Mouse (Mus musculus) stomach, embryonic 14.5 days (tissue): Measurements from ENCODE around the gene Oaz3. TPM values are rescaled to one million over a fixed set of nuclear protein-coding genes. Genes with fewer than 3 reads are reported as not detected.

ENCODE experiments used
- ATAC-seq: fragments of 200-750 bp; cut with Nextera tagmentation; 2 replicates; pipeline ENCODE4 v1.8.0; 2017; ENCODE audit warnings: low read depth, moderate TSS enrichment; ENCODE audit not compliant: insufficient number of reproducible peaks, insufficient read depth, low FRiP score
- H3K27ac ChIP-seq: fragments of 300-500 bp; sonication (generic); 2 replicates; pipeline ENCODE4 v1.5.1; 2014; ENCODE audit warnings: mild to moderate bottlenecking, low read length, moderate library complexity, mixed read lengths
- H3K27me3 ChIP-seq: fragments of 300-500 bp; sonication (generic); 2 replicates; pipeline ENCODE4 v1.6.1; 2014; ENCODE audit warnings: low read length, control low read depth, mixed read lengths; ENCODE audit not compliant: control insufficient read depth, insufficient read depth
- H3K36me3 ChIP-seq: fragments of 300-500 bp; sonication (generic); 2 replicates; pipeline ENCODE4 v1.6.1; 2014; ENCODE audit warnings: mild to moderate bottlenecking, control low read depth, low read length, moderate library complexity, mixed read lengths; ENCODE audit not compliant: control insufficient read depth, insufficient read depth
- H3K4me1 ChIP-seq: fragments of 300-500 bp; sonication (generic); 2 replicates; pipeline ENCODE4 v1.6.1; 2014; ENCODE audit warnings: low read length, control low read depth, mixed read lengths; ENCODE audit not compliant: control insufficient read depth, insufficient read depth
- H3K4me2 ChIP-seq: fragments of 300-500 bp; sonication (generic); replicated peaks from 2 replicates; pipeline ENCODE4 v1.6.1; 2014; ENCODE audit warnings: low read depth, low read length, control low read depth
- H3K4me3 ChIP-seq: fragments of 300-500 bp; sonication (generic); 2 replicates; pipeline ENCODE4 v1.5.1; 2014; ENCODE audit warnings: low read depth, low read length, control low read depth
- H3K9ac ChIP-seq: fragments of 300-500 bp; sonication (generic); replicated peaks from 2 replicates; pipeline ENCODE4 v1.6.1; 2014; ENCODE audit warnings: low read depth, mild to moderate bottlenecking, control low read depth, low read length, moderate library complexity, mixed read lengths
- H3K9me3 ChIP-seq: fragments of 300-500 bp; sonication (generic); 2 replicates; pipeline ENCODE4 v1.6.1; 2016; ENCODE audit warnings: low read depth, low read length, control low read depth; ENCODE audit not compliant: control insufficient read depth
- WGBS: fragments of 180-500 bp; shearing (Covaris S2); extraction: QIAGEN DNeasy Blood & Tissue Kit; methylation state at CpG from one replicate; pipeline ENCODE4 v1.1.7; 2014; 5-methylcytosine and 5-hydroxymethylcytosine counted together
- polyA plus RNA-seq: library from polyadenylated mRNA; unstranded; fragments of >200 nt; fragmentation: Nextera tagmentation; extraction: Ambion mirVana; gene quantifications from 2 replicates; pipeline ENCODE4 v1.2.1, GENCODE M21; 2014

The Oaz3 gene
- polyA plus RNA-seq, 1 experiment from 2014 or later: 0.90 TPM

DNA sequence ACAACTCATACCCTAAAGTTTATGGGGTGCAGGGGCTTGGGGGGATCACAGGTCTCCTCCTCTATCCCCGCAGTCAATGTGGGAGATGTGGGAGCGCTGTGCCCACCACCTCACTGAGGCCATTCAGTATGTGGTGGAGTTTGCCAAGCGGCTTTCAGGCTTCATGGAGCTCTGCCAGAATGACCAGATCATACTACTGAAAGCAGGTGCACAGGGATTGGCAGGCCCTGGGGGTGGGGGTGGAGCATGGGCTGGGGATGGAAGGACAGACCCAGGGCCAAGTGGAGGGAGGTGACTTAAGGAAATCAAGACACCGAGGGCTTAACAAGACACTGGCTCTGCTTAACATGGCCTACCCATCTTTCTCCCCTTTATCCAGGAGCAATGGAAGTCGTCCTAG, 52.7 kb downstream of the Oaz3 start:
- no peak overlapping the region for H3K4me2 ChIP-seq
- H3K4me3 ChIP-seq: no peak overlapping the region
- no peaks in the 10 kb centered on the region for H3K36me3 ChIP-seq
- H3K9me3 ChIP-seq: no peaks in the 10 kb centered on the region
- 80% methylated on average over 5 of the region's 5 CpGs for WGBS
- no peak for ATAC-seq
- H3K4me1 ChIP-seq: no peaks in the 10 kb centered on the region
- no peak overlapping the region for H3K27ac ChIP-seq
- H3K9ac ChIP-seq: no peak overlapping the region
- no peaks in the 10 kb centered on the region for H3K27me3 ChIP-seq

DNA sequence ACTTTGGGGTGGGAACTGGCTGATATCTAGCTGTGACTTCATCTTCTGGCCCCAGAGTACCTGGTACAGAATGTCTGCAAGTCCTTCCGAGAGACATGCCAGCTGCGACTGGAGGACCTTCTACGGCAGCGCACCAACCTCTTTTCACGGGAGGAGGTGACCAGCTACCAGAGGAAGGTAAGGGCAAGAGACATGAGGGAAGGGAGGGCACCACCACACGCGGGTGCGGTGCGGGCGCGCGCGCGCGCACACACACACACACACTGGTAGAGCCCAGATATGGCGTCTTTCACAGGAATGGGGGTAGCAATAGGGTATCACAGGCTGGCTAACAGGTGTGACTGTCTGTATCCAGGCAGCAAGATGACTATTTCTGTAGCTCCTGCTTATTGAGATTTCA, 54.3 kb downstream of the Oaz3 start:
- no peaks in the 10 kb centered on the region for H3K9me3 ChIP-seq

DNA sequence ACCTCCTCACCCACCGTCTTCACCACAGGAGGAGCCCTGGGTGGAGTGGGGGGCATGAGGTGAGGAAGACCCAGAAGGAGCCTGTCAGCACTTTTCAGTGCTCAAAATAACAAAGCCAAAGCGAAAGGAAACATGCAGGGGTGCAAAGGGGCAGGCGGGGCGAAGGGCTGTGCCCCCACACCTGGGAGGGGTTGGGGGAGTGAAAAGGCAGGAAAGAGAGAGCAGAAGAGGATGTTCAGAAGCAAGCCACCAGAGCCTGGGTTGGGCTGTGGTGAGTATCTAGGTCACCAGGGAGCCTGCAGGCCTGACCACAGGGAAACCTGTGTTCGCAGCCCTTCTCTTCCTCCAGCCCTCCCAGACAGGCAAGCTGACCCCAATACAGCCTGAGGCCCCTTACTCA, 55.7 kb downstream of the Oaz3 start:
- Histone ChIP-seq H3K27ac (no peak overlapping the region), H3K9me3 (no peaks in the 10 kb centered on the region), H3K27me3 (no peaks in the 10 kb centered on the region), H3K4me3 (no peak overlapping the region), H3K4me2 (no peak overlapping the region), H3K4me1 (no peaks in the 10 kb centered on the region), H3K9ac (no peak overlapping the region), H3K36me3 (no peaks in the 10 kb centered on the region)
- WGBS: 77% methylated on average over 5 of the region's 5 CpGs
- no peak for ATAC-seq

More for the DNA sequence above, 54.3 kb downstream of the Oaz3 start:
- no peaks in the 10 kb centered on the region for H3K36me3 ChIP-seq
- WGBS: 93% methylated on average over 16 of the region's 16 CpGs
- H3K9ac ChIP-seq: no peak overlapping the region
- no peak overlapping the region for H3K4me2 ChIP-seq
- no peaks in the 10 kb centered on the region for H3K27me3 ChIP-seq
- H3K4me3 ChIP-seq: no peak overlapping the region
- no peaks in the 10 kb centered on the region for H3K4me1 ChIP-seq
- no peak overlapping the region for H3K27ac ChIP-seq
- ATAC-seq: no peak

DNA sequence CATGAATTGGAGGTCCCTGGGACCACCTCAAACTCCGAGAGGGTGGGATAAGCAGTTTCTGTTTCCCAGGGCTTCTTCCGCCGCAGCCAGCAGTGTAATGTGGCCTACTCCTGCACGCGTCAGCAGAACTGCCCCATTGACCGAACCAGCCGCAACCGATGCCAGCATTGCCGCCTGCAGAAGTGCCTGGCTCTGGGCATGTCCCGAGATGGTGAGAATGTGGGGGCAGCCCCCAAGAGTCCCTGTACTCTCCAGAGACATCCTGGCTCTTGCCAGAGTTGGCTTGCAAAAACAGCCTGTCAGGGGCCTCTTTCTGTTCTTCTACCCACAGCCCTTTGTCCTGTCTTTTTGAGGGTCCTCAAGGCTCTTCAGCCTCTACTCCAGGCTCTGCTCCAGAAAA, 56.3 kb downstream of the Oaz3 start:
- no peak overlapping the region for H3K4me3 ChIP-seq
- H3K9me3 ChIP-seq: no peaks in the 10 kb centered on the region
- no peak for ATAC-seq
- no peak overlapping the region for H3K4me2 ChIP-seq
- no peaks in the 10 kb centered on the region for H3K36me3 ChIP-seq
- H3K4me1 ChIP-seq: no peaks in the 10 kb centered on the region
- no peaks in the 10 kb centered on the region for H3K27me3 ChIP-seq
- H3K9ac ChIP-seq: no peak overlapping the region
- no peak overlapping the region for H3K27ac ChIP-seq
- 91% methylated on average over 10 of the region's 10 CpGs for WGBS

DNA sequence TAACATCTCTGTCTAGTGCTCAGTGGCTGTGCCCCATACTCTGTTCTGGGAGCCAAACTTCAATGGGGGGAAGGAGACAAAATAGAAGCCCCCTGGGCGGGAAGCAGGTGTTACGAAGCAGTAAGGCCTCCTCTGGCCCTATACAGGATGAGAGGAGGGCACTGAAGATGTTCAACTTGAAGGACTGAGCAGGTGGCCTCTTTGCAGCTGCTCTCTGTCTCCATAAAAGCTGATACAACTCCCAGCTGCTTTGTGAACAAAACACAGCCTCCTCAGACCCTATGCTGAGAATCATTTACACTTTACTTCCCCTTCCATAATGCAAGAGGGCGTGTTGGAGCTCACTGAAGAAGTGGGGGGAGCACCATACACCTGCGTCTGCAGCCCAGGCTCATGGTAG, 57.0 kb downstream of the Oaz3 start:
- Histone ChIP-seq H3K36me3 (no peaks in the 10 kb centered on the region), H3K4me3 (no peak overlapping the region), H3K9ac (no peak overlapping the region), H3K9me3 (no peaks in the 10 kb centered on the region), H3K4me1 (no peaks in the 10 kb centered on the region), H3K4me2 (no peak overlapping the region), H3K27me3 (no peaks in the 10 kb centered on the region), H3K27ac (no peak overlapping the region)
- ATAC-seq: no peak
- WGBS: 61% methylated on average over 4 of the region's 4 CpGs

DNA sequence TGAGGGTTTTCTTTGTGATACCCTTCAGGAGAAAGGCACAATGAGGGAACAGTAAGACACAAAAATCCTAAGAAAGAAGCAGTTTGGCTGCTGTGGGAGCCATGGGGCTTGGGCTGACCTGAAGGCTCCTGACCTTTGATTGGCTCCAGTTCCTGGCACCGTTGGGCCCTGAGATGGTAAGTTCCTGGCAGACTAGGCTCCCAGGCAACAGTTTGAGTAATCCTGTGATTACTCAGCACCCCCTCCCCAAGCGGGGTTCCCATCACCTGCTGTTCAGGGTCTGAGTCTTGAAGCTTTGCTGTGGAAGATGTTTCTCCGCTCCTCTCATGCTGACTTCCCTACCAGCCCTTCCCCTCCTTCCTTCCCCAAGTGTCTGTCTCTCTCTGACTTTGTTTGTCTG, 60.2 kb downstream of the Oaz3 start:
- Histone ChIP-seq H3K9me3 (no peaks in the 10 kb centered on the region), H3K4me3 (no peak overlapping the region), H3K36me3 (no peaks in the 10 kb centered on the region), H3K27ac (no peak overlapping the region), H3K4me2 (no peak overlapping the region), H3K4me1 (no peaks in the 10 kb centered on the region), H3K9ac (no peak overlapping the region), H3K27me3 (no peaks in the 10 kb centered on the region)
- 56% methylated on average over 3 of the region's 3 CpGs for WGBS
- ATAC-seq: no peak

Other genes starting within 250 kb of the Oaz3 start
- not detected in 2 replicates for gene Gm5286, start 247.2 kb downstream of the Oaz3 start, polyA plus RNA-seq
- not detected in 2 replicates for gene Gm4778, start 179.9 kb downstream of the Oaz3 start, polyA plus RNA-seq
- 12.7 and 12.8 TPM in 2 replicates for gene Them4, start 133.8 kb downstream of the Oaz3 start, polyA plus RNA-seq
- 1.4 and 1.6 TPM in 2 replicates for gene Them5, start 101.8 kb downstream of the Oaz3 start, polyA plus RNA-seq
- gene C2cd4d, start 81.5 kb downstream of the Oaz3 start, polyA plus RNA-seq: 2.1 and 2.2 TPM in 2 replicates
- gene Rorc, start 71.1 kb downstream of the Oaz3 start, polyA plus RNA-seq: 4.2 and 5.3 TPM in 2 replicates
- 0.20 and 0.51 TPM in 2 replicates for gene Lingo4, start 45.4 kb downstream of the Oaz3 start, polyA plus RNA-seq
- gene Tdrkh, start 30.6 kb downstream of the Oaz3 start, polyA plus RNA-seq: 10.6 and 12.6 TPM in 2 replicates
- 66.6 and 67.5 TPM in 2 replicates for gene Mrpl9, start 597 bp downstream of the Oaz3 start, polyA plus RNA-seq
- 32.2 and 44.0 TPM in 2 replicates for gene Celf3, start 34.4 kb upstream of the Oaz3 start, polyA plus RNA-seq
- gene Riiad1, start 36.4 kb upstream of the Oaz3 start, polyA plus RNA-seq: 6.0 and 6.6 TPM in 2 replicates
- 35.1 and 41.9 TPM in 2 replicates for gene Snx27, start 138.8 kb upstream of the Oaz3 start, polyA plus RNA-seq
- gene Gm10972, start 199.2 kb upstream of the Oaz3 start, polyA plus RNA-seq: not detected in 2 replicates
- gene Tuft1, start 215.0 kb upstream of the Oaz3 start, polyA plus RNA-seq: 13.2 and 13.3 TPM in 2 replicates
- 2.6 and 3.0 TPM in 2 replicates for gene Selenbp2, start 249.6 kb upstream of the Oaz3 start, polyA plus RNA-seq